Mouse (Mus musculus) liver, embryonic 13.5 days (tissue): ENCODE measurements at regions not wholly inside any gene's neighbourhood (a gene's known extent, or its start where the extent isn't known, plus 50 kb on each side); places are given as distances from the start of the nearest gene placed in this dataset.

Source experiments
- ATAC-seq: fragments of 200-750 bp; cut with Nextera tagmentation; 2 replicates; pipeline ENCODE4 v1.8.0; 2017; ENCODE audit warnings: low read depth, mild to moderate bottlenecking, moderate number of reproducible peaks, moderate library complexity
- DNase-seq: peaks from one replicate; pipeline ENCODE4 v3.0.0; 2022
- H3K27ac ChIP-seq: fragments of 300-500 bp; sonication (generic); 2 replicates; pipeline ENCODE4 v1.5.1; 2015; ENCODE audit warnings: moderate library complexity, mild to moderate bottlenecking, inconsistent platforms
- H3K27me3 ChIP-seq: fragments of 300-500 bp; sonication (generic); 2 replicates; pipeline ENCODE4 v1.6.1; 2015; ENCODE audit warnings: mild to moderate bottlenecking, inconsistent platforms
- H3K36me3 ChIP-seq: fragments of 300-500 bp; sonication (generic); 2 replicates; pipeline ENCODE4 v1.6.1; 2015; ENCODE audit warnings: mild to moderate bottlenecking, inconsistent platforms
- H3K4me1 ChIP-seq: fragments of 300-500 bp; sonication (generic); replicated peaks from 2 replicates; pipeline ENCODE4 v1.6.1; 2015; ENCODE audit warnings: inconsistent platforms
- H3K4me2 ChIP-seq: fragments of 300-500 bp; sonication (generic); 2 replicates; pipeline ENCODE4 v1.6.1; 2015; ENCODE audit warnings: inconsistent platforms, mild to moderate bottlenecking, moderate library complexity
- H3K4me3 ChIP-seq: fragments of 300-500 bp; sonication (generic); replicated peaks from 2 replicates; pipeline ENCODE4 v1.5.1; 2015; ENCODE audit warnings: mild to moderate bottlenecking, inconsistent platforms
- H3K9ac ChIP-seq: fragments of 300-500 bp; sonication (generic); 2 replicates; pipeline ENCODE4 v1.6.1; 2015; ENCODE audit warnings: mild to moderate bottlenecking, inconsistent platforms
- H3K9me3 ChIP-seq: fragments of 300-500 bp; sonication (generic); replicated peaks from 2 replicates; pipeline ENCODE4 v1.6.1; 2016; ENCODE audit warnings: inconsistent platforms
- WGBS: fragments of 180-500 bp; shearing (Covaris S2); methylation state at CpG from one replicate; pipeline ENCODE4 v1.1.7; 2015; ENCODE audit not compliant: insufficient replicate concordance; 5-methylcytosine and 5-hydroxymethylcytosine counted together

DNA sequence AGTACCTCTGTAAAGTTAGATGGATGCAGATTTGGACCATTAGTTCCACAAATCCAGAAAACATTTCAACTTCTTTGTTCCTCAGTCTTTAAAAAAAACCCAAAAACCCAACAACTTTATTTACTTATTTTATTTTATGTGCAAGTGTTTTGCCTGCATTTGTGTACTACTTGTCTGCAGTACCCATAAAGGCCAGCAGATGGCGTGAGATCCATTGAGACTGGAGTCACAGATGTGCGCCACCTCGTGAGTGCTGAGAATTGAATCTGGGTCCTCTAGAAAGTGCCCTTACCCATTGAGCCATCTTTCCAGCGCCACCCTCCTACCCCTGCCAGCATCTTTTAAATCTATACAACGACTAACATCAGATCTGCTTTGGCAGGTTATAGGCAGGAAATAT, 53.0 kb downstream of the Gm12689 start:
- 52% methylated on average over 5 of the region's 5 CpGs for WGBS
- Histone ChIP-seq H3K27me3 (no peaks in the 10 kb centered on the region), H3K9ac (no peak overlapping the region), H3K4me1 (no peaks in the 10 kb centered on the region), H3K27ac (no peak overlapping the region), H3K9me3 (no peaks in the 10 kb centered on the region), H3K36me3 (no peaks in the 10 kb centered on the region), H3K4me2 (no peak overlapping the region), H3K4me3 (no peak overlapping the region)
- no peak for ATAC-seq
- DNase-seq: no peak

GRCm38 (mm10) chr4:99353122-99353774, 57.5 kb downstream of the Gm12689 start:
- Histone ChIP-seq H3K36me3 (no peaks in the 10 kb centered on the region), H3K4me3 (no peak overlapping the region), H3K4me1 (no peaks in the 10 kb centered on the region), H3K9me3 (no peaks in the 10 kb centered on the region), H3K4me2 (no peak overlapping the region), H3K9ac (no peak overlapping the region), H3K27me3 (no peaks in the 10 kb centered on the region), H3K27ac (no peak overlapping the region)
- DNase-seq: no peak
- no peak for ATAC-seq
- WGBS: 46% methylated on average over 8 of the region's 8 CpGs

- Histone ChIP-seq H3K4me1 (no peaks in the 10 kb centered on the region), H3K4me2 (no peak overlapping the region), H3K9ac (no peak overlapping the region), H3K9me3 (no peaks in the 10 kb centered on the region; the same call in 1 of the 2 replicates), H3K36me3 (no peaks in the 10 kb centered on the region), H3K4me3 (no peak overlapping the region), H3K27me3 (no peaks in the 10 kb centered on the region), H3K27ac (no peak overlapping the region)
- DNase-seq: no peak
- ATAC-seq: no peak
- 73% methylated on average over 15 of the region's 17 CpGs for WGBS
These were observed 58.5 kb downstream of the Gm12689 start for GRCm38 (mm10) chr4:99354241-99354640.

GRCm38 (mm10) chr4:99354835-99355234, 59.1 kb downstream of the Gm12689 start:
- Histone ChIP-seq H3K9ac (no peak overlapping the region), H3K36me3 (no peaks in the 10 kb centered on the region), H3K9me3 (no peaks in the 10 kb centered on the region; the same call in 1 of the 2 replicates), H3K27me3 (no peaks in the 10 kb centered on the region), H3K27ac (no peak overlapping the region), H3K4me2 (no peak overlapping the region), H3K4me3 (no peak overlapping the region), H3K4me1 (no peaks in the 10 kb centered on the region)
- WGBS: 47% methylated on average over 9 of the region's 9 CpGs
- no peak for DNase-seq
- ATAC-seq: no peak

DNA sequence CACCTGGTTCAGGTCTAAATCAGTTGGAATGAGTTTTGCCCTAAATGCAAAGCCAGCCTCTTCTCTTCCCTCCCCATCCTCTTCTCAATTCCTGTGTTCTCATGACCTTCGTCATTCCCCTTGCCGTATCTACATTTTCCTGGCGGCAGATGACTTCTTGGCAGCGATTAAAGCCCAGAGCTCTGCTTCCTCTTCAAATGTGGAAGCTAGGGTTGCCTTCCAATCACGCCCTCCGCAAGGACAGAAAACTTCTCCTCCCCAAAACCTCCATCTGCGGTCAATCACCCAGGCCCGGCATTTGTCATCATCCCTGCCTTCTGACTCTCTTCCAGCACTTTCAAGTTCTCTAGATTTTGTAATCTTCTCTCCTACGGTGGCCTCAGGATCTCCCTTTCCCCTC, 72.3 kb downstream of the Gm12689 start:
- no peak overlapping the region for H3K4me2 ChIP-seq
- no peak for ATAC-seq

GRCm38 (mm10) chr4:99371162-99371561, 75.5 kb downstream of the Gm12689 start:
- Histone ChIP-seq H3K36me3 (no peaks in the 10 kb centered on the region), H3K27me3 (no peaks in the 10 kb centered on the region), H3K27ac (no peak overlapping the region), H3K4me3 (no peak overlapping the region), H3K9ac (no peak overlapping the region), H3K4me1 (no peaks in the 10 kb centered on the region), H3K4me2 (no peak overlapping the region), H3K9me3 (no peaks in the 10 kb centered on the region)
- 64% methylated on average over 5 of the region's 5 CpGs for WGBS
- no peak for DNase-seq
- ATAC-seq: no peak

More for the DNA sequence above, 72.3 kb downstream of the Gm12689 start:
- Histone ChIP-seq H3K27me3 (no peaks in the 10 kb centered on the region), H3K4me3 (no peak overlapping the region), H3K9me3 (no peaks in the 10 kb centered on the region), H3K9ac (no peak overlapping the region), H3K36me3 (no peaks in the 10 kb centered on the region), H3K27ac (no peak overlapping the region), H3K4me1 (no peaks in the 10 kb centered on the region)
- no peak for DNase-seq
- WGBS: 71% methylated on average over 9 of the region's 9 CpGs

DNA sequence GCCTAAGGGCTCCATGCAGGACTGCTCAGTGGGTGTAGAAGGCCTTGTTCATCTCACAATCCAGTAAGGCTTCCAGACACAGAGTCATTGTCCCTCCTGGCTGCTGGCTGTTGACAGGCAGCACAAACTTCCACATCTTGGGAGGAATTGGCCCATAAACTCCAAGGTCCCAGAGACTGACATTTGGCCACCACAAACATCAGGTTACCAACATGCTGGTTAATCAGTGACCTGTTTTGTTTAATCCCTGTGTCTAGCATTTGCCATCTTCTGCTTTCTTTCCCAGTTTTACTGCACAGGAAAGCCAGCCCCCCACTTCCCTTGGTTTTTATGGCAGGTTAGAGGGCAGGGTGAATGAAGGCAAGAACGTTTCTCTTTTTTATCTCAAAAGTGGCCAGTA, 80.5 kb downstream of the Gm12689 start:
- no peaks in the 10 kb centered on the region for H3K9me3 ChIP-seq
- H3K27ac ChIP-seq: no peak overlapping the region
- no peaks in the 10 kb centered on the region for H3K4me1 ChIP-seq
- no peak overlapping the region for H3K4me3 ChIP-seq
- DNase-seq (no peak), ATAC-seq (no peak)
- no peak overlapping the region for H3K4me2 ChIP-seq
- H3K9ac ChIP-seq: no peak overlapping the region
- WGBS: 3% methylated on average over 1 of the region's 1 CpGs
- H3K36me3 ChIP-seq: no peaks in the 10 kb centered on the region
- no peaks in the 10 kb centered on the region for H3K27me3 ChIP-seq

DNA sequence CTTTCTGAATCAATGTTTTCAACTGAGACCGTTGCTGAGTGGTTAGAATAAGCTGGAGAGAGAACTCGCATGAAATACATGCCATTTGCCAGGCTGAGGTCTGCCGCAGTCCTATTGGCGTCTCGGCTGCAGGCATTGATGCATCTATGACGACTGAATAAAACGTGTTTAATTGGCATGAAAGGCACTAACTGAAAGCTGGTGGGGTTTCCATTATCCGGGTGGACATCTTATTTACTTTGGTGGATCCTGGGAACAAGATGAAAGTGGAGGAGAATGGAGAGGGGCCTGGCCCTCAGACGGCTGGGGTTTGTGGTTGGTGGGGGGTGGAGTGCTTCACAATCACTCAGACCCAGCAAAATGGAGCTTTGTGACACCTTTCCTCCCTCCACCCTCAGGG, 81.2 kb downstream of the Gm12689 start:
- Histone ChIP-seq H3K4me1 (no peaks in the 10 kb centered on the region), H3K27me3 (no peaks in the 10 kb centered on the region), H3K9me3 (no peaks in the 10 kb centered on the region), H3K27ac (no peak overlapping the region), H3K4me2 (no peak overlapping the region), H3K36me3 (no peaks in the 10 kb centered on the region), H3K9ac (no peak overlapping the region), H3K4me3 (no peak overlapping the region)
- DNase-seq: no peak
- no peak for ATAC-seq
- 32% methylated on average over 9 of the region's 9 CpGs for WGBS

DNA sequence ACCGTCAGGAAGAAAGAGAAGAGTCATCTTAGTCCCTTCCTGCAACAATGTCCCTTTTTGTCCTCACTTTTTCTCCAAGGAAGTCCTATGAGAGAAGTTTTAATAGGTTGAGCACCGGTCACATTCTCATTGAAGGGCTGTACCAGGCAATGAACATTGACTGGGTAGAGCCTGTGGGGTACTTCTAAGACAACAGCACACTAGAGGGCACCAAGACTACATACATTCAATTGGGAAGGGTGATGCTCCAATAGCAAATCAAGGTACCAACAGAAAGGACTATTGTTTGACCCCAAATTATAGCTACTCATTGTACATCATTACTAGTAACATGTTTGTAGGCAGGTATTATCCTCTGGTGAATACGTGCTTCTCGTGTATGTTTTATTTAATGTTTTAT, 84.3 kb downstream of the Gm12689 start:
- DNase-seq (no peak), ATAC-seq (no peak)
- 71% methylated on average over 4 of the region's 4 CpGs for WGBS
- Histone ChIP-seq H3K4me3 (no peak overlapping the region), H3K9me3 (no peaks in the 10 kb centered on the region), H3K4me2 (no peak overlapping the region), H3K27me3 (no peaks in the 10 kb centered on the region), H3K9ac (no peak overlapping the region), H3K4me1 (no peaks in the 10 kb centered on the region), H3K27ac (no peak overlapping the region), H3K36me3 (no peaks in the 10 kb centered on the region)

GRCm38 (mm10) chr4:99385381-99385780, 89.7 kb downstream of the Gm12689 start:
- Histone ChIP-seq H3K4me1 (no peaks in the 10 kb centered on the region), H3K9ac (no peak overlapping the region), H3K4me2 (no peak overlapping the region), H3K36me3 (no peaks in the 10 kb centered on the region), H3K27me3 (no peaks in the 10 kb centered on the region), H3K4me3 (no peak overlapping the region), H3K27ac (no peak overlapping the region), H3K9me3 (no peaks in the 10 kb centered on the region)
- 42% methylated on average over 8 of the region's 8 CpGs for WGBS
- DNase-seq (no peak), ATAC-seq (no peak)

- no peaks in the 10 kb centered on the region for H3K9me3 ChIP-seq
- H3K9ac ChIP-seq: no peak overlapping the region
- no peaks in the 10 kb centered on the region for H3K27me3 ChIP-seq
- no peak overlapping the region for H3K4me2 ChIP-seq
- H3K27ac ChIP-seq: no peak overlapping the region
- H3K4me1 ChIP-seq: no peaks in the 10 kb centered on the region
- 56% methylated on average over 1 of the region's 1 CpGs for WGBS
- no peak overlapping the region for H3K4me3 ChIP-seq
- ATAC-seq (no peak), DNase-seq (no peak)
- H3K36me3 ChIP-seq: no peaks in the 10 kb centered on the region
These were observed 93.7 kb downstream of the Gm12689 start for GRCm38 (mm10) chr4:99389428-99389827.

- Histone ChIP-seq H3K4me1 (no peaks in the 10 kb centered on the region), H3K27me3 (no peaks in the 10 kb centered on the region), H3K36me3 (no peaks in the 10 kb centered on the region), H3K4me3 (no peak overlapping the region), H3K9ac (no peak overlapping the region), H3K4me2 (no peak overlapping the region), H3K9me3 (no peaks in the 10 kb centered on the region), H3K27ac (no peak overlapping the region)
- ATAC-seq (no peak), DNase-seq (no peak)
- WGBS: 61% methylated on average over 5 of the region's 5 CpGs
These were observed 97.3 kb downstream of the Gm12689 start for GRCm38 (mm10) chr4:99392986-99393385.
